ENCODE assay signal across 7 mouse cellular contexts in genomic region chr12:114542094-114542493, GRCm38 (mm10).
DNase-seq lines count a peak whose midpoint lies in the region; ATAC-seq and TF ChIP-seq lines count a peak whose summit lies in the region.
"Not testable (repeated sequence)": the region's sequence is repeated elsewhere in the genome, so short reads cannot be mapped to it uniquely, and the experiment has no call there.

No protein-coding gene starts in this region.

- TF ChIP-seq POLR2A in MEL (IDR thresholded peaks at IDR 0.05; ENCODE audit: control insufficient read depth in 1 of 2, insufficient read depth in 1 of 2, low read depth in 1 of 2, low read length in 2 of 2, poor library complexity in 1 of 2); thymus, adult 2 months (IDR thresholded peaks at IDR 0.05; ENCODE audit: control insufficient read depth, extremely low read depth, insufficient read depth, low read length, poor library complexity): not testable (repeated sequence)

- DNase-seq in 3T3-L1 (ENCODE audit: low read depth, low spot score) (peak; percentile 8), MEL (ENCODE audit: low read depth, low spot score) (peak; percentile 14), ZHBTc4 (ENCODE audit: low read depth, low spot score) (peak; percentile 32)
- peak; percentile 20 for DNase-seq in CD4-positive, CD25-positive, alpha-beta regulatory T cell, adult 2 months (ENCODE audit: low read depth, low spot score)
- DNase-seq in thymus, adult 2 months, result peak; percentile 30
- peak; percentile 39 for DNase-seq in thymus, postnatal 25 days

- H3K4me3 ChIP-seq in MEL (ENCODE audit: control insufficient read depth in 1 of 2, insufficient read depth in 1 of 2, low read depth in 2 of 2, low read length in 2 of 2); thymus, adult 2 months (ENCODE audit: control insufficient read depth, insufficient read depth, low read length): not testable (repeated sequence)

- not testable (repeated sequence) for H3K4me1 ChIP-seq in MEL (ENCODE audit: control insufficient read depth in 1 of 2, insufficient read depth in 2 of 2, low read length in 2 of 2); thymus, adult 2 months (replicated peaks; ENCODE audit: control insufficient read depth, insufficient read depth, low read length)

- peak; percentile 54; the same call in 1 of the 2 replicates for ATAC-seq in megakaryocyte progenitor cell, adult 5-6 weeks (replicated peaks; ENCODE audit: poor library complexity)

- not testable (repeated sequence) for H3K27ac ChIP-seq in MEL (ENCODE audit: control insufficient read depth, low read depth, low read length); thymus, adult 2 months (ENCODE audit: control insufficient read depth, insufficient read depth, low read length)

- H3K9ac ChIP-seq in MEL (ENCODE audit: control insufficient read depth, low read depth, low read length, poor library complexity, severe bottlenecking), result not testable (repeated sequence)

- not testable (repeated sequence) for TF ChIP-seq EP300 in MEL (IDR thresholded peaks at IDR 0.05; ENCODE audit: low read depth in 1 of 2, low read length in 2 of 2)

- H3K79me2 ChIP-seq in MEL (ENCODE audit: control insufficient read depth, insufficient read depth, low read length, poor library complexity), result not testable (repeated sequence)

- H3K36me3 ChIP-seq in MEL (ENCODE audit: control insufficient read depth in 1 of 2, insufficient read depth in 2 of 2, low read length in 2 of 2); thymus, adult 2 months (ENCODE audit: control insufficient read depth, insufficient read depth, low read length): not testable (repeated sequence)

- TF ChIP-seq RAD21 in MEL (IDR thresholded peaks at IDR 0.05; ENCODE audit: low read depth, low read length), result not testable (repeated sequence)

- 54% methylated on average over 1 of the region's 1 CpGs for WGBS in thymus, adult 2 months

- not testable (repeated sequence) for H3K9me3 ChIP-seq in MEL (replicated peaks; ENCODE audit: insufficient read depth, low read length)

- H3K27me3 ChIP-seq in MEL (ENCODE audit: control insufficient read depth in 1 of 2, insufficient read depth in 2 of 2, low read length in 2 of 2); thymus, adult 2 months (ENCODE audit: control insufficient read depth, insufficient read depth, low read length): not testable (repeated sequence)

- not testable (repeated sequence) for TF ChIP-seq CTCF in MEL (IDR thresholded peaks at IDR 0.05 in 2 of 3, conservative IDR thresholded peaks at IDR 0.05 in 1 of 3; ENCODE audit: control insufficient read depth in 1 of 3, insufficient read depth in 1 of 3, low read depth in 2 of 3, low read length in 3 of 3, poor library complexity in 1 of 3, severe bottlenecking in 1 of 3); thymus, adult 2 months (IDR thresholded peaks at IDR 0.05; ENCODE audit: borderline replicate concordance, control insufficient read depth, extremely low read depth, insufficient read depth, low read length, poor library complexity)
